Mouse (Mus musculus) gastrocnemius, postnatal 14 days (tissue): Measurements from ENCODE around the gene Mettl2. TPM values are rescaled to one million over a fixed set of nuclear protein-coding genes. Genes with fewer than 3 reads are reported as not detected.
"Not testable (repeated sequence)": the region's sequence is repeated elsewhere in the genome, so short reads cannot be mapped to it uniquely, and the experiment has no call there.

Source experiments
- DNase-seq: peaks from one replicate; pipeline ENCODE4 v3.0.0; 2021; ENCODE audit warnings: mixed read lengths
- intact Hi-C: fragments of 180-260 bp; cut with DNase I; formaldehyde crosslinking; loops from one replicate; pipeline ENCODE4 v1.15.1; 2025; ENCODE audit warnings: low total_unique reads
- long read RNA-seq, 2 experiments: library from polyadenylated mRNA; stranded (forward); transcript quantifications; one replicate each; pipeline ENCODE4 v2.0.0; 2021
- total RNA-seq, 2 experiments: library from RNA; stranded (reverse); gene quantifications; 2 replicates each; pipeline ENCODE4 v1.2.3; 2021

Mettl2 gene
- total RNA-seq = 1 to 10 TPM; 6.9 to 9.6 TPM
- long read RNA-seq, experiment 1, transcript Mettl2-201 (9 exons, 1,867 nt) = major isoform, 8 of 10 reads
- long read RNA-seq, experiment 1, partial matches to known transcripts = 1 of 10 reads
- long read RNA-seq, experiment 1, other reads (novel, unspliced or antisense) = 1 of 10 reads
- long read RNA-seq, experiment 2, transcript Mettl2-201 (9 exons, 1,867 nt) = major isoform, 7 of 13 reads
- long read RNA-seq, experiment 2, partial matches to known transcripts = 3 of 13 reads
- long read RNA-seq, experiment 2, other reads (novel, unspliced or antisense) = 2 of 13 reads

GRCm38 (mm10) chr11:105125735-105126519 lies at the start of gene Mettl2:
Gene Mettl2 (plus strand): TSS chr11:105126425.
- intact Hi-C loops = loop anchor here (10.0 kb wide), 1 partner anchor 541 kb away; no protein-coding TSS in a partner anchor
- peak; percentile 85 for DNase-seq

DNA sequence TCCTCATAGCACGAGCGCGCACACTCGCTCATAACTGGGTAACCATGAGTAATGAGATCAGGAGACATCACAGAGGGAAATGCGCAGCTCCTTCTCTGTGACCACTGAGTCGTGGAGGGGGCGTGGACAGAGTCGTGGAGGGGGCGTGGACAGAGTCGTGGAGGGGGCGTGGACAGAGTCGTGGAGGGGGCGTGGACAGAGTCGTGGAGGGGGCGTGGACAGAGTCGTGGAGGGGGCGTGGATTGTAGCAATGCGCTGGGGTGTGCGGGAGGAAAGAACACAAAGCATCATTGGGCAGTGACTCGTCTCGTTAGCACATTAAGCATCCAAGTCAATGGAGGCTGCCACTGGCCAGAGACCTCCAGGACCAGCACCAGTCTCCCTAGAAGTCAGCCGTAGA lies 13.8 kb upstream of the Mettl2 start:
- intact Hi-C loops, DNase-seq: not testable (repeated sequence)

- DNase-seq = no peak
- intact Hi-C loops = no loop called here
Measured at GRCm38 (mm10) chr11:105117814-105118213, 8.4 kb upstream of the Mettl2 start.

DNA sequence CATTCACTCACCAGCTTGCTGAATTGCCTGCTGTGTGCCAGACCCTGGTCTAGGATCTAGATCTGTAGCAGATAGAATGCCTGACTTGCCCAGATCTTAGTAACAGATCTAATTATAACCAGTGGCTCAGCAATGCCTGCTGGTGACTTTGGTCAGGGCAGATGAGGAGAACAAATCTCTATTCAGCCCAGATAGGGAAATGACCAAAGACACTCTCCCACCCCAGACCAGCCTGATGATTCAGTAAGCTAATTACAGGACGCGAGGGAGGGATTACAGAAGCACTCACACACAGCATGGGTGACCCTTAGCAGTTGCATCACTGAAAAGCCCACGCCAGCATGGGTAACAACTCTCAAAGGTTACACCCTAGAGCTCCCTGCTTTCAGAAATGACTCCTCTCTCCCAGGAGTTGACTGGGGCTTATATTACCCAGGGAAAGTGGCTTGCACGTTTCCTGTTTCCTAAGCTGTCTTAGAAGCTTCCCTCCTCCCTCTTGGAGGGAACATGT lies 5.6 kb upstream of the Mettl2 start:
- intact Hi-C loops = loop anchor here (10.0 kb wide), 1 partner anchor 536 kb away; no protein-coding TSS in a partner anchor
- no peak for DNase-seq

DNA sequence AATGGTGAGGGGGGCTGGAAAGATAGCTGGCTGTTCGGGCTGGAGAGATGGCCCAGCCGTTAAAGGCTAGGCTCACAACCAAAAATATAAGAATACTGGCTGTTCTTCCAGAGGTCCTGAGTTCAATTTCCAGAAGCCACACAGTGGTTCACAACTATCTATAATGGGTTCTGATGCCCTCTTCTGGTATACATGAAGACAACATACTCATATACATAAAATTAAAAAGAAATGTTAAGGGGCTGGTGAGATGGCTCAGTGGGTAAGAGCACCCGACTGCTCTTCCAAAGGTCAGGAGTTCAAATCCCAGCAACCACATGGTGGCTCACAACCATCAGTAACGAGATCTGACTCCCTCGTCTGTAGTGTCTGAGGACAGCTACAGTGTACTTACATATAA lies 4.4 kb upstream of the Mettl2 start:
- not testable (repeated sequence) for DNase-seq
- intact Hi-C loops = loop anchor here (10.0 kb wide), 1 partner anchor 537 kb away; no protein-coding TSS in a partner anchor

DNA sequence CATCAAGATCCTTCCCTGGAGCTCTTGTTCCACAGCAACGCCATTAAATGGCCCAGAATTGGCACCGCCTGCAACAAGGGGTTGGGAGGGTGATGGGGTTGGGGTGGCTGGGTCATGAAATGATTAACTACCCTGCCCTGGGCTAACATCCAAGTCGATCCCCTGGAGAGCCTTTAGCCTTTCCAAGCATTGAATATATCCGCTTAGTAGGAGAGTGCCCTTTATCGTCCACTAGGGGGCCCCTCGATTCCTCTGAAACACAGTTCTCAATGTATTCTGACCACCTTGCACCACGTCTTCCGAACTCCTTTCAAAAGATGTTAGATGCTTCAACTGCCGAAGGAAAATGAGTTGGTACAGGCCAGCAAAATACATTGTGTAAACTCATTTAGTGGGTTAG lies 2.2 kb upstream of the Mettl2 start:
- intact Hi-C loops = loop anchor here (10.0 kb wide), 1 partner anchor 539 kb away; no protein-coding TSS in a partner anchor
- peak; percentile 50 for DNase-seq

GRCm38 (mm10) chr11:105126520-105127029 lies 350 bp downstream of the Mettl2 start:
- DNase-seq = no peak
- intact Hi-C loops = loop anchor here (10.0 kb wide), 1 partner anchor 542 kb away; no protein-coding TSS in a partner anchor

DNA sequence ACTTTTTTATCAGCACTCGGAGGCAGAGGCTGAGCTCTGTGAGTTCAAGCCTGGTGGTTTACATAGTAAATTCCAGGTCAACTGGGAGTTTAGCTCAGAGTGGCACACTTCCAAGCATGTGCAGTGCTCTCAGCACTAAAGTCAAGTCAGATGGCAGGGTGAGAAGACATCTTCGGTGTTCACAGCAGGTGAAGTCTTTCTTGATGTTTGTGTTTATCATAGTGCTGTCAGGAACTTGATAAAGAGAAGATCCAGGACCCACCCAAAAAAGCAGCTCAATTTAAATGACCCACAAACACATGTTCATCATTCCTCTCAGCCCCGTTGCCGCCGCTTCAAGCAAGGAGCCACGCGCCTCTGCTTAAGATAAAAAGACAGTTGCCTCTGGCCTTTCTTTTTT lies 9.5 kb downstream of the Mettl2 start:
- no peak for DNase-seq
- intact Hi-C loops = no loop called here

GRCm38 (mm10) chr11:105137255-105137654 lies 11.0 kb downstream of the Mettl2 start:
- intact Hi-C loops, DNase-seq: not testable (repeated sequence)

GRCm38 (mm10) chr11:105140512-105140911 lies 14.3 kb downstream of the Mettl2 start:
- DNase-seq, intact Hi-C loops: not testable (repeated sequence)

DNA sequence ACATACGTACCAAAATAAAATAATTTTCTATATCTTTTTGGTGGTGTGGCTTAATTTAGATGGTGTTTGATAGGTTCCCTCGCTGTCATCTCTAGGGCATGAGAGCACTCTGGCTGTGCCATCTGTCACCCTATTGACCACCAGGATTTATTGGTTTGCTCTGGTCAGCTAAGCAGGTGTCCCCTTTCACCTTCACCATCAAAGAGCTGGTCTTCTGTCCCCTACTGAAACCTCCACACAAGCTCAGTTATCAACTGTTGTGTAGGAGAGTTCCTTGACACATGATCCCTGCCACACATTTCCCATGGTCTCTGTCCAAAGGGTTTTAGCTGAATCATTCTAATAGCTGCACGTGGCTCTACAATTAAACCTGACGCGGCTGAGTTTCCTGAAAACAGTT lies 14.9 kb downstream of the Mettl2 start:
- no peak for DNase-seq
- intact Hi-C loops = no loop called here

DNA sequence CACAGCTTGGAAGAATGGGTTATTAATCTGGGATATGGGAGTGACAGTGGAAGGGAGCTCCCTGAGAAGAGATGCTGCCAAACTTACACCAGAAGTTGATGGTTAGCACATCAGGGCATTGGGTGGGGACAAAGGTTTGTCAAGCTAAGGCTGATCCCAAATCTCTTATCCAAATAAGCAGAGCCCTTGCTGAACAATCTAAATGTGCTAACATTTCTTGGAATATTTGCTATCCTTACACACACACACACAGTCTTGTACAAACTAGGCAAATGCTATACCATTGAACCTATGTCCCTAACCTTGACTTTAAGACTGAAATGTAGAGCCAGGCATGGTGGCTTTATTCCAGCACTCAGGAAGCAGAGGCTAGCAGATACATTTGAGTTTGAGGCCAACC lies 17.3 kb downstream of the Mettl2 start:
- intact Hi-C loops = no loop called here
- DNase-seq = no peak

- intact Hi-C loops = no loop called here
- DNase-seq = no peak
Measured at GRCm38 (mm10) chr11:105144084-105144483, 17.9 kb downstream of the Mettl2 start.

- intact Hi-C loops = no loop called here
- no peak for DNase-seq
Measured at GRCm38 (mm10) chr11:105144508-105145210, 18.4 kb downstream of the Mettl2 start.

DNA sequence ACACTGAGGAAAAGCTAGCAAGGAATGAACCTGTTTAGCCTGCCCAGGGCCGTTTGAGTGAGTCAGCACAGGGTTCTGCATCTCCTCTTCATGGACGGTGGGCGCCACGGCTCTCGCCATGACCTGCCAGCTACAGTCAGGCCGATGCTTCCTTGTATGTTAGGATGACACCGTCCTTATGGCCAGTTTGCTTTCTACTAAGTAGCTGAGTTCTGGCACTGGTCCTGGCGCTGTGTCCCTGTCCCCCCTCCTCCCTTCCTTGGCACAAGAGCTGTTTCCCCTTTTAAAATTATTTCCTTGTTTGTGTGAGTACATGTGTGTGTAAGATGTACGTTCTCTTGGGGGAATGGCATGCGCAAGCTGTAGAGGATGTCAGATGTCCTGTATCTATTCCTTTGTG lies 19.0 kb downstream of the Mettl2 start:
- intact Hi-C loops = no loop called here
- no peak for DNase-seq

DNA sequence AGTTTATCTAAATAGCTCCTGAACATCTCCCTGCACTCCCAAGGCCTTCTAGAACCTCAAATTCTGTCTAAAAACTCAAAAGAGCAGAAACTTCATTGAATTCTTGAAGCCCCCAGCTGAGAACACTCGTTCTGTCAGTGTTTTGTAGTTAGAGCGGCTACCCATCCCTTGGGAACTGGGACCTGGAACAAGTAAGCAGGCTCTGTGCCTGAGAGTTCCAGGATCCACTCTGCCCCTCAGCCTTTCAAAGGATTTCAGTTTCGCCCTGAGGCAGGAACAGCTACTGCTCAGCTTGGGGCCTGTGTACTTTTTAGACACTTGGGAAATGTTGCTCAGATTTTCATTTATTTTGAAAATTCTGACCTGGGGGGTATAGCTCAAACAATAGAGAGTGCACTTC lies 20.4 kb downstream of the Mettl2 start, which contains the start of gene Gm10842:
Gm10842 (plus strand) TSS at position 301 of the 400 bp plus-strand sequence.
- intact Hi-C loops = no loop called here
- DNase-seq = no peak

- DNase-seq = no peak
- intact Hi-C loops = no loop called here
Measured at GRCm38 (mm10) chr11:105149353-105149752, 23.1 kb downstream of the Mettl2 start.

- intact Hi-C loops = no loop called here
Measured at GRCm38 (mm10) chr11:105149766-105150165, 23.5 kb downstream of the Mettl2 start.

DNA sequence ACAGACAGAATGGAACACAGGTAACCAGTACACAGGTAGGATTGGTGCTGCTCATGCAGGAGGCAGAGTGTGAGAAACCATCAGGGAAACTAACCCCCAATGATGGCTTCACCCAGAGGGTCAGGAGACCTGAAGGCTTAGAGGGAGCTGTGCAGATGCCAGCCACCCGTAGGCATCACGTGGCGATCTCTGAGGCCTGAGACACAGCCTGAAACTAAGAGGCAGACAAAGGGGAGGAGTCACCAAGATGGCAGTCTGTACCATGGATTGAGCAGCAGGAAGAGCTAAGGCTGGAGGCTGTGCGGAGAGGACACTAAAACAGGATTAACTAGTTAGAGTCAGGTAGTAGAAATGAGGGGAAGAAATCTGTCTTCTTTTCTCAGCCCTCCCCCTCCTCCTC lies 24.5 kb downstream of the Mettl2 start:
- no peak for DNase-seq
- intact Hi-C loops = no loop called here

More at GRCm38 (mm10) chr11:105149766-105150165, 23.5 kb downstream of the Mettl2 start:
- no peak for DNase-seq
